Mouse (Mus musculus) layer of hippocampus, postnatal 14 days (tissue): ENCODE data around the gene Zfp644. TPM values are rescaled to one million over a fixed set of nuclear protein-coding genes. Genes with fewer than 3 reads are reported as not detected.
"Not testable (repeated sequence)": the region's sequence is repeated elsewhere in the genome, so short reads cannot be mapped to it uniquely, and the experiment has no call there.

ENCODE experiments used
- DNase-seq, 2 experiments: peaks; one replicate each; pipeline ENCODE4 v3.0.0; 2021 to 2022; ENCODE audit warnings: low spot score in 2 of 2, mixed read lengths in 1 of 2
- long read RNA-seq, 2 experiments: library from polyadenylated mRNA; stranded (forward); transcript quantifications; one replicate each; pipeline ENCODE4 v2.0.0; 2021
- total RNA-seq, 2 experiments: library from RNA; stranded (reverse); gene quantifications; 2 replicates each; pipeline ENCODE4 v1.2.3; 2021

The Zfp644 gene
- total RNA-seq = 10 to 100 TPM; 85.1 to 91.0 TPM
- long read RNA-seq, experiment 1, full-length matches to known transcripts = 2 of 17 reads
- long read RNA-seq, experiment 1, partial matches to known transcripts = 3 of 17 reads
- long read RNA-seq, experiment 1, other reads (novel, unspliced or antisense) = 12 of 17 reads
- long read RNA-seq, experiment 2, partial matches to known transcripts = 4 of 17 reads
- long read RNA-seq, experiment 2, other reads (novel, unspliced or antisense) = 11 of 17 reads

DNA sequence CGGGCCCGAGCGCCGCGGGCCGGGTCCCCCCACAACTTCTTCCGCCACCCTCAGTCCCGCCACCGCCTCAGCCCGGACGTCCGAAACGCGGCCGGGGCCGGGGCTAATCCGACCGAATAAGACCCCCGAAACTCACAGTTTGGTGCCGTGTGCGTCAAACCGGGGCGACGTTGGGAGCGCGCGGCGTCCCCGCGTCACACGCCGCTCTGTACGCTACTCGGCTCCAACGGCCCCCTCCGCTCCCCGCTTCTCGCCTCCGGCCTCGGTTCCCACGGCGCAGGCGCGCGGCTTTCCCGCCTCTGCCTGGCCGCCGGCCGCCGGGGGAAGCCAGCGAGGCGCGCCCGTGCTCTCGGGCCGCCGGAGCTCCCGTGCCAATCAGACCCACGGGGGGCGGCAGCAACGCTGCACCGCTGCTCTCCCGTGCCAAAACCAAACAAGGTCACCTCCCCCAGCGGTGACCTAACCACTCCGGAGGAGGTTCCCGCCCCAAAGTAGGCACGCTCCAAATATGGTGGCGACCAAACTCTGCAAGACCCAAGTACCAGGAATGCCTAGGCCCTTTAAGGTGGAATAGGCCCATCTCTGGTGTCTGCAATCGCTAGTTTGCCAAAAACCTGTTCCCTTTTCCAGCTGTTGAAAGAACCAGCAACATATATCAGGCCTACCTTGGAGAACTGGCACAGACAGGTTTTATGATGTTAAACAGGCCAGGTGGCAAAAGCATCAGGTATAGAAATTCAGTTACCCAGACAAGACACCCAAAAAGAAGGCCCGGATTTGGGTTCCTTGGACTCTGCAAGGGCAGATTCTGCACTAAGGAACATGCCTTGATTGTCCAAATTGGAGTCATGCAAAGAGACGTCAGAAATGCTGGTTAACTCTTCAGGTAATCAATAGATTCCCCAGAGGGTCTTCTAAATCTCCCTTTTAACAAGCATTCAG is at the start of gene Zfp644:
Zfp644 (minus strand) TSS at position 892 of the 942 bp plus-strand sequence.
- peak; percentile 90 for DNase-seq

DNA sequence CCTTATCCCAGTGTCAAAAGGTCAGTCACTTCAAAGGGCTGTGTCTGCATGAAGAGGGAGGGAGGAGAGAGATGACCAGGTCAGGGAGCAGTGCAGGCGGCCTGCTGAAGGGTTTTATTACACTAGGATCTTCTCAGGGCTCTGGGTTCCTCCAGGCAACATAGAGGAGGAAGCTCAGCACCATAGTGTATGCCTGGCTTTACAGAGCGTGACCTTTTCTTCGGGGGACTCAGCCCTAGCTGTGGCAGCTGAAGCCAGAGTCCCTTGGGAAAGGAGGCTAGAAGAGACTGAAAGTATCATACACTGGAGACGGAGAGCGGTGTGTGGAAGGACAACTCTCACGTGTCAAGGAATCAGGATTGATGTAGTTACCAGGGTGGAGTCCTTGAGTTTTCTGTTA is 42.6 kb upstream of the Zfp644 start:
- DNase-seq = no peak

DNA sequence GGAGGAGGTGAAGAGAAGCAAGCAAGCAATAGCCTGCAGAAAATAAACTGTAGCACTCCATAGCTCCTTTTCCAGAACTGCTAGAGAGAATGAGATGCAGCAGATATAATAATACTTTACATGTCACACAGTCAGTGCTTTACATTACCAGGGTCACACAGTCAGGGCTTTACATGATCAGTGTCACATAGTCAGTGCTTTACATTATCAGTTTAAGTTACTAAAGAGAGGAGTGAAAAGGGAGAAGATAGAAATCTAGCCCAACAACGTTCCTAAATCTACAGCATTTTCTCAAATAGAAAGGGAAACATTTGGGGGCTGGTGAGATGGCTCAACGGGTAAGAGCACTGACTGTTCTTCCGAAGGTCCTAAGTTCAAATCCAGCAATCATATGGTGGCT is 26.4 kb upstream of the Zfp644 start:
- no peak for DNase-seq

DNA sequence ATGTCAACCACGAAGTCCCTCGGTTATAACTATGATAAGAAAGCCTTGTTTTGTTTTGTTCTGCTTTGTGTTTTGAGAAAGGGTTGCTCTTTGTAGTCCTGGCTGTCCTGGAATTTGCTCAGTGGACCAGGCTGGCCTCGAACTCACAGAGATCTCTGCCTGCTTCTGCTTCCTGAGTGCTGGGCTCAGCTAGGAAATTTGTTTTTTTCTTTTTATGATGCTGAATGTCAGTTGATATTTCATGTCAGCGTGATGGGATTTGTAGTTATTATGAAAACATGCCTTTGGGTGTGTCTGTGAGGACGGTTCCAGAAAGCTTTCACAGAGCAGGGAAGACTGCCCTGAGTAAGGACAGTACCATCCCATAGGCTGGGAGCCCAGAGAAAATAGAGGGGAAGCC is 25.7 kb upstream of the Zfp644 start:
- DNase-seq = no peak

DNA sequence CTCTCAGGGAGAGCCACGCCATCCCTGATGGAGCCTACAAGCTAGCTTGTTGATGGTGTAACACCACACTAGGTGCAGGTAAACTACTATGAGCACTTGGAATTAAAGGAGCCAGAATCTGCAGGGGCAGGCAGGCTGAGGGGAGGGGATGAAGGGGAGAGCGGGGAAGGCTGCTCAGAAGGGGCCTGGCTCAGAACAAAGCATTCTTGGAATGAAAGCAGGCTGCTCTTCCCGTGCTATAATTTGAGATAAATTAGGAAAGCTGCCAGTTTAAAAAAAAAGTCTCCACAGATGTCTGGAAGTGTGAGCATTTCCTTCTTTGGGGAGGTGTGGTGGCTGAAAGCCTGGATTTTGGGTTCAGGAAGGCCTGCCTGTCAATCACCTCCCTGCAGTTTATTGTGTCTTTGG is 14.8 kb upstream of the Zfp644 start:
- peak; percentile 9 to 34 for DNase-seq

DNA sequence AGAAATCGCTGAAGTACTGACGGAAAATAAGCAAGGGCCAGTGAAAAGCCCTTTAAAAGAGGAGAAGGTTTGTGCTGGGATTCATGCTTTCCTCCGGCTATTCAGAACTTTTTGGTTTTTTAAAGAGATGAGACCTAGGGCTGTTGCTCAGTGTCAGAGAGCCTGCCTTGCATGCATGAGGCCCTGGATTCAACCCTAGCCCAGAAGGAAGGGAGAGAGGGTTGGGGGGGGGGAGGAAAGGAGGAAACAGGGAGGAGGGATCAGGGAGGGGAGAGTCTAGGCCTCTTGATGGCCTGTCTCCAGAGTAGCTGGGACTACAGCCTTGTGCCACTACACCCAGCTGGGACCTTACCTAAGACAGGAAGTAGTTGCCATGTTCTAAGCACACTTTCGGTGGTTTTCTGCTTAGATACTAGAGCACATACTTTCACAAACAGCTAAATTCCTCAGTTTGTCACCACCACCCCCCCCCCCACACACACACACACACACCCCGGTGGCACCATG is 14.2 kb upstream of the Zfp644 start:
- no peak for DNase-seq

DNA sequence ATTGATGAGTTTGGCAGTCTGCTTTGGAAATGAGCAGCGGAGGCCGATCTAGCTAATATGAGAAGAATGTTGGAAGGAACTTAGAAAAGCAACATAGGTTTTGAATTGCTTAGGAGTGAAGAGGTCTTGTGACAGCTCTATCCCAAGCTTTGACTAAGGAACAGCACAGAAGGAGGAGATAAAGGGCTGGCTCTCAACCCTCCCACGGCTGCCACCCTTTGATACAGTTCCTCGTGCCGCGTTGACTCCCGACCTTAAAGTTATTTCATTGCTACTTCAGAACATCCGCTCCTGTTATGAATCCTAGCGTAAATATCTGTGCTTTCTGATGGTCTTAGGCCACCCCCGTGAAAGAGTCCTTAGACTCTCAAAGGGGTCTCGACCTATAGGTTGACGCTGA is 13.5 kb upstream of the Zfp644 start:
- no peak for DNase-seq

DNA sequence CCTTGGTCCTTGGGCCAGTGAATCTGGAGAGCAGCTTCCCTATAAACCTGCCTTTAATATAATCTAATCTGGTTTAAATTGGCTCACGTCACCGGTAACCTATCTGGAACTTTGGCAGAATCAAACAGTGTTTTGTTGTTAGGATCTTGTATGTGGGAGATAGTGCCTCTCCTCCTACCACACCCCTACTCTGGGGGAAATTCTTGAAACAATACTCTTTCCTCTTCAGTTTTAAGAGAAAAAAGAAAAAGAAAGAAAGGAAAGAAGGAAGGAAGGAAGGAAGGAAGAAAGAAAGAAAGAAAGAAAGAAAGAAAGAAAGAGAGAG is 13.0 kb upstream of the Zfp644 start:
- DNase-seq = no peak

DNA sequence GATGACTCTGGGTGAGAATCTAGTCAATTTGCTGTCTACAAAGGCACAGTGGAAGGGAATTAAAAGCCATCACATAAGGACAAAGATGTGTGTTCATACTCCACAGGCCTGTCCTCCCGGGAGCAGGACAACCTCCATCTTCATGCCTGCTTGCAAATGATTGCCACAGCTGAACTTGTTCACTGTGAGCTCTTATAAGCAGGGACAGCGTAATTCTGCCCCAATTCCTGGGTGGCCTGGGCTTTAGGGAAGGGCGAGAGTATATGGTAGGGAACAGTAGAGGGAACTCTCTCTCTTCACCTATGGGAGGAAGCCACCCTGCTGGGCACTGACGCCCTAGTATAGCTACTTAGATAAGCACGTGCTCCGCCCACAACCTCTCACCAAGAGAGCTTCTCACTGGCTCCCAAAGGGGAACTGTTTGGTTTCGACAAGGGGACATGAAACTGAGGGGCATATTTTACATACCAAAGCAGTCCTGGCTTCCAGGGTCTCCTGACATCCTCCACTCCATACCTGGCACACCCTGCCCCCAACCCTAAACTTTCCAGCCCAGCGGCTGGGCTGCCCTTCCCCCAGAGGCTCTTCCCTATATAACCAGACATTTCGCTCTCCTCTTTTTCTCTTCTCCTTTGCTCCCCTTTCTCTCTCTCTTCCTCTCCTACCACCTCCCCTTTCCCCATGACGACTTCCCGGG is 12.4 kb upstream of the Zfp644 start:
- DNase-seq = no peak

DNA sequence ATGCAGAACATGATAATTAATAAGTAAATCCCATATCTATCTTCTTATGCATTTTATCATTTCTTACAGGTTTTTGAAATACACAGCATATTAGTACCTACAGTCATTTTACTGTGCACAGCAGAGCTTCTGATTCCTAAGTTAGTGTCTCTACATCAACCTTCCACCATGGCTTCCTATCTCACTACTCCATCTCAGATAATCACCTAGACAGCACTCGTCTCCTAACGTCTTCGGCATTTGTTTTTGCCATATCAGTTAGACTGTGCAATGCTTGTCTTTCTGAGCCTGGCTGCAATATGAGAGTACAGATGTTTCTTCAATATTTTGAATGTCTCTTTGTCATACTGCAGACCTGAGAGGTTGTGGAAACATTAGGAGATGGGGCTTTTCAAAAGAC is 9.3 kb upstream of the Zfp644 start:
- DNase-seq = no peak

DNA sequence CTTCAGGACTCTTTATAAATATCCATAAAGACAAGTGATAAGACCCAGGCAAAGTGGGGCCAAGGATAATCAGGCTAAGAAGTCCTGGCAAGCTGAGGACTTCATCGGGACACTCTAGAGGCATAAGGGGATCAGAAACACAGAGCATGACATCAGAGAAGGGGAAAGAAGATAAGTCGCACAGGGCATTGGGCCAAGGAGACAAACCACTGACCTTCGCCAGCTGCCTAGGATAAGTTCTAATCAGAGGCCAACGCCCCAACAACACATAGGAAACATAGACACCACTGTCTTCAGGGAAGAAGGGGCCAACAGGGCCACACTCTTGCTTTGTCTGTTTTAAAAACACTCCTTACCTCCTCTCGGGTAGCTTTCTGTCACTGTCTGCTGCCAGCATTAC is 8.1 kb upstream of the Zfp644 start:
- DNase-seq = no peak

DNA sequence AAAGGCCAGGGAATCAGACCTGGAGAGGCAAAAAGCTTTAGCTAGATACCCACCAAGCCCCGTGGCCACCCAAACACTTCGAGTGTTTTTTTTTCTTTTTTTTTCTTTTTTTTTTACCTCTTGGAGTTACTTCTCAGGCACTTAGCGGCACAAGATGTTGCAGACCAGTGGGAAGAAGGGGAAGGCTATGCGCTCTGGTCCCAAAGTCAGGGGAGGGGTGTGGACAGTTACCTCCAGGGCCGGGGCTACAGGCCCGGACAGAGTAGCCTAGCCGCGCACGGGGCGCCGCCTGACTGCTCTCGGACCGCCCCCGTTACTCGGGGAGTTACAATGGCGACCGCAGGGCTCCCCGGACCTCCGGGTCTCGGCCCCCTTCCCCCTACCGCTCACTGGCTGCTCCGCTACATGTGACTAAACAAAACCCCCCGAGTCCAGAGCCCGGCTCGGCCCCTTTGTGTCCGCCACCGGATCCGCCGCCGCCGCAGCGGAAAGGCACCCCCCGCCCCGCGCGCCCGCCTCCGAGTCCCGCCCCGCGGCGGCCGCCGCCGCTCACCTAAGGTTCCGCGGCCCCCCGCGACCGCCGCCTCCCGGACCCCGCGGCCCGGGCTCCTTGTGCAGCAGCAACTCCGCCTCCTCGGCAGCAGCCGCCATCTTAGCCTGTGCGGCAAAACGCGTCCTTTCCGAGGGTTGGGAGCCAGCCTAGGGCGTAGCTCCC is 1.2 kb downstream of the Zfp644 start:
- peak; percentile 76 to 86 for DNase-seq

DNA sequence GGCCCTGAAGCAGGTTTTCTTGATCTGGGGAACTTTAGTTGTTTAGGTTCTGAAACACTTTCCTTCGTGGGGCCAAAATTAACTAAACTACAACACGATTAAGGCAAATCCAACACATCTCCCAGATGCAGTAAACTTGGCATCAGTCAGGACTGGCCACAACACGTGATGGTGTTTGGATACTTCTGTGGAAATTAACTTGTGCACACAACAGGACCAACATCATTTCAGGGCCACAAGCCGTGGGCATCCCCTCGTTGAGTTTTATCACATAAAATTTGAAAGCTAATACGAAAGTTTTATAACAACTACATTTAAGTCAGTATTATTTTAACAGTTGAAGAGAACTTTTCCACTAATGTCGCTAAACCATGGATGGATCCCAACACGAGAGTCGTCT is 1.9 kb downstream of the Zfp644 start:
- no peak for DNase-seq

DNA sequence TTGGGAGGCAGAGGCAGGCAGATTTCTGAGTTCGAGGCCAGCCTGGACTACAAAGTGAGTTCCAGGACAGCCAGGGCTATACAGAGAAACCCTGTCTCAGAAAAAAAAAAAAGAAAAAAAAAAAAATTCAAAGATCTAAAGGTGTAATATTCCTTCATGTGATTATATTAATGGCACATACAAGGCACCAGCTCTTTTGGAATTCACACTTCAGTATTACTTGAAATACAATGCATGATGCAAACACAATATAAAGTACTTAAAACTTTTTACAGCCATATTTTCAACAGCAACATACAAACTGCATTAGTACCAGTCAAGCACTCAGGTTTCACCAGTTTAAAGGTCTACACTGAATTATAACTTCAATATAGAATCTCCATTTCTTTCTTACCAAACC is 2.4 kb downstream of the Zfp644 start:
- DNase-seq = no peak

DNA sequence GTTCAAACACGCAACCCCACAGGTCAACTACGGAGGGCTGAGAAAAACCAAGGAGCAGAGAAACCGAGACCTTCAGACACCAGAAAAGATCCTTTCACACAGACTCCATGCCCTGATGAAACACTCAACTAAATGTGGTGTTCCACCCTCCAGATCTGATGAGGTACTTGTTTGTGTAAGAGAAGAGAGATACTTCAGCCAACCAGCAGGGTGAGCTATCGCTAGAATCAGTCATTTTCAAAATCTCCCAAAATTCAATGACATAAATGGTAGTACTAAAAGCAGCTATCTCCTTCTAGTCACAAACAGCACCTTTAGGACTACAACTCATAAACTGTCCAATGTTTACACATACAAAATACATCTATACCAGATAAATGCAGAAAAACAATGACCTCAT is 4.1 kb downstream of the Zfp644 start:
- DNase-seq = peak in 1 of 2 experiments; percentile 18

DNA sequence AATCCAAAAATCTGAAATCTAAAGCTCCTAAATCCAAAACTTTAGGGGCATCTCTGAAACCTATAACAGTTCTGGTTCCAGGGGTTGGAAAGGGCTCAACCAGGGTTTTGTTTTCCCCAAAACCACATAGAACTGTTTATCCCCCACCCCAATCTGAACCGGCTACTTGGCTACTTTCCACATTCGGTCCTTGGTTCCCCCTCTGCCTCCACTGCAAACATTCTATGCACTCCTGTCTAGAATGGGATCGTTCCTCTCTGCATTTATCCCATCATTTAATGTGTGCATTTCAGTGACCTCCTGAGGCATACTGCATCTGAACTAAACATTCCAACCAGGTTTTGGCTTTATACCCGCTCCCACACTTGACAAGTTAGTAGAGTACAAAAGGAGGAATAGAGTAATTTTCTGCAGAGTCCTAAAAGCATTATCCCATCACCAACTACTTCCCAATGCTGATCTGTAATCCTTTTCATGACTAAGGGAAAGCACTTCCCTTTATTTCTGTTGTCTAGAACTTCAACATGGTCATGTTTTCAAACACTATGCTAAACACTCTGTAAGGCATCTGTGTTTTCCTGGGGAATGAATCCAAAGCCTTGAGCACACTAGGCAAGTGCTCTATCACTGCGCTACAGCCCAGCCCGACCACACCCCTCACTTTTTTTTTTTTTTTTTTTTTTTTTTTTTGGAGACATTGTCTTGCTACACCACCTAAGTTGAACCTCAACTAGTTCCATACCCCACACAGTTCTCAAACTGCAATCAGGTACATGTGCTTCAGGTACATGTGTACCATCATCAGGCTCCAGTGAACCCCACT is 16.2 kb downstream of the Zfp644 start:
- no peak for DNase-seq

DNA sequence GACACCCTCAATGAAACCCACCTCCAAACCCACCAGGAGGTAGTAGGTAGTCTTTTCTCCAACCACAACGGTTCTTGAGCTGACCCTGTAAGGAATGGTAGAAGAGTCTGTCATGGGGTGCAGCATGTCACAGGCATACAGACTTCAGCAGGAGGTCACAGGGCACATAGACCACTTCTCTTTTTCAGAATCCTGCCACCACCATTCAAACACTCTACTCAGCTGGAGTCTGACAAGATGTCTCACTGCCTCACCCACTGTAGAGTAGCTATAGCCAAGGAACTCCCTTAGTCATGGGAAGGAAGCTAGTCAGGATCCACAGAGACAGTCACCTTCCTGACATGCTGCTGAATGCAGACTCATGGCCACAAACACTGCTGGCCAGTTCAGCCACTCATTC is 17.4 kb downstream of the Zfp644 start:
- DNase-seq = no peak

DNA sequence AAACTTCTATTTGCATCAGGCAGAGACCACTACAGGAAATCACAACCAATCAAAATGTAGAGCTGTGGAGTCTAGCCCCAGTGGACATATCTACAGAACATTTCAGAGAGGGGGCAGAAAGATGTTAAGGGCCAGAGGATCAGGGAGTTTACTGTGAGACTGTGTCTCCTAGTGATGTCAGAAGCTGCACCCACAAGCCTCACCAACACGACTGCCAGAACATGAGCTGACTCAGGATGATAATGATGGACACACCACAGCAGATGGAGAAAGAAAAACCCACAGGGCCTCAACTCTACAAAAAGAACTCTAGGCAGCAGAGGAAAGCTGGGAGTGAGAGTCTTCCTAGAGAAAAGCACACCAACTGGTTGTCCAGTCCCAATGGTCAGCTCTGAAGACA is 18.3 kb downstream of the Zfp644 start:
- DNase-seq = not testable (repeated sequence)

DNA sequence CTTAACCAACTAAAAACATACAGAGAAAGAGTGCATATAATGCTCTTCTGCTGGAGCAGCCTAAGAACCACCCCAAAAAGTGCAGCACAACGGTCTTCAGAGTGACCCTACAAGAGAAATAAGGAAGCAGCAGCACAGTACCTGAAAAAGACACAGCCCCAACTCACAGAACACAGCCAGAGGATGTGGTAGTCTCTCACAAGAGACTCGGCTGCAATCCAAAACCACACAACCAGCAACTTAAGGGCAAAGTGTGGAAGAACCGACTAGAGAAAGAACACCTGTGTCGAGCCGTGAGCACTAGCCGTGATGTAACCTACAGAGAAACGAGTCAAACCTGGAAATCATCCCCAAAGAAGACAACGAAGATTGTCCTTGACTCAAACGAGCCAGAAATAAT is 20.3 kb downstream of the Zfp644 start:
- DNase-seq = no peak

DNA sequence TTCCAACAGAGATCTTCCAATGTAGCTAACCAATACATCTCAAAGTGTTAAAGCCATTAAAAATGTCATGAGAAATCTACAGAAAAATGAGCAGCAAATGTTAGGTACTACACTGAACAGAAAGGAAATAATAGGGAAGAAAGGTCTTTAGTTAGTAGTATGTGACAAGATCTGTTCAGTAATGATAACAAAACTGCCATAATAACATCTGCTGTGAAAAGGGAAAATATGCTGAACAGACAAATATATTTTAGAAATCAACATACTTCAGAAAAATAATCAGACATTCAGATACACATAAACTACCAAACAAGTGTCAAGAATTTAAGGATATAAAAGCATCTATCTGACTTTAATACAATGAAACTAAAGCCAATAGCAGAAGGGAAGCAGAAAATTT is 24.5 kb downstream of the Zfp644 start:
- DNase-seq = no peak
